ENCODE assay signal across 8 mouse cellular contexts in genomic region chr5:140607836-140608633, GRCm38 (mm10). TPM values are rescaled to one million over a fixed set of nuclear protein-coding genes. Genes with fewer than 3 reads are reported as not detected.
DNase-seq lines count a peak whose midpoint lies in the region; ATAC-seq lines count a peak whose summit lies in the region.

No protein-coding gene starts in this region.

- 2% methylated on average over 16 of the region's 17 CpGs for WGBS in hindbrain, embryonic 16.5 days

- peaks cover 43% of the 10 kb centered on the region for H3K4me1 ChIP-seq in hindbrain, embryonic 16.5 days (ENCODE audit: control insufficient read depth, insufficient read depth, low read depth, low read length)

- ATAC-seq in hindbrain, embryonic 16.5 days: no peak
- ATAC-seq in megakaryocyte-erythroid progenitor cell, adult 5-6 weeks (replicated peaks; ENCODE audit: low FRiP score, low TSS enrichment, poor library complexity, severe bottlenecking): 0 out of 2 replicates have a peak, but pooled peaks have one; percentile 19

- peak; percentile 59 for DNase-seq in retina, postnatal 1 day
- no peak for DNase-seq in retina, embryonic 14.5 days (ENCODE audit: low spot score)
- peak; percentile 54 for DNase-seq in c-Kit-positive CD71-positive TER-119-negative erythroid progenitor cells, embryonic 14.5 days (ENCODE audit: low read depth)
- no peak for DNase-seq in gastrocnemius, postnatal 10 days
- no peak for DNase-seq in right cerebral cortex, adult 18-20 months
- DNase-seq in frontal cortex, adult 2 months (ENCODE audit: extremely low spot score in 1 of 2, low spot score in 1 of 2): no peak

- peaks cover 10% of the 10 kb centered on the region for H3K27me3 ChIP-seq in hindbrain, embryonic 16.5 days (replicated peaks; ENCODE audit: control insufficient read depth, insufficient read depth, low read length)

- peak overlapping the region; percentile 60 for H3K4me3 ChIP-seq in hindbrain, embryonic 16.5 days (ENCODE audit: low read length)

- H3K9me3 ChIP-seq in hindbrain, embryonic 16.5 days (ENCODE audit: control insufficient read depth, low read length): no peaks in the 10 kb centered on the region

- peak overlapping the region; percentile 90 for H3K4me2 ChIP-seq in hindbrain, embryonic 16.5 days (ENCODE audit: low read length)

- H3K36me3 ChIP-seq in hindbrain, embryonic 16.5 days (ENCODE audit: control insufficient read depth, insufficient read depth, low read length): no peaks in the 10 kb centered on the region; the same call in 1 of the 2 replicates

- peak overlapping the region; percentile 76 for H3K9ac ChIP-seq in hindbrain, embryonic 16.5 days (ENCODE audit: low read depth, low read length)

- peak overlapping the region; percentile 78 for H3K27ac ChIP-seq in hindbrain, embryonic 16.5 days (ENCODE audit: low read depth, low read length)

RNA-seq across cellular contexts. Expression of gene Lfng, which starts 0.9 kb away (rescaled TPM):
- polyA plus RNA-seq in hindbrain, embryonic 16.5 days (2015; fragmentation: Nextera tagmentation; extraction: Ambion mirVana): 27.1 and 30.2 TPM in 2 replicates
- 17.6 and 38.9 TPM in 2 replicates for total RNA-seq in megakaryocyte-erythroid progenitor cell, adult 5-6 weeks (2014; fragmentation: Nextera tagmentation)
- 21.3 and 22.9 TPM in 2 replicates for total RNA-seq in megakaryocyte-erythroid progenitor cell, adult 5-6 weeks (2017)
- total RNA-seq in gastrocnemius, postnatal 10 days (2021): 1 to 10 TPM; 7.1 to 9.0 TPM
- 28.7 and 36.2 TPM in 2 replicates for polyA plus RNA-seq in frontal cortex, adult 2 months (2012; rRNA removed)

RNA-seq across cellular contexts. Expression of gene Ttyh3, which starts 40.8 kb away (rescaled TPM):
- polyA plus RNA-seq in hindbrain, embryonic 16.5 days (2015; fragmentation: Nextera tagmentation; extraction: Ambion mirVana): 56.0 and 68.9 TPM in 2 replicates
- 26.7 and 32.2 TPM in 2 replicates for total RNA-seq in megakaryocyte-erythroid progenitor cell, adult 5-6 weeks (2014; fragmentation: Nextera tagmentation)
- total RNA-seq in megakaryocyte-erythroid progenitor cell, adult 5-6 weeks (2017): 5.6 and 8.6 TPM in 2 replicates
- total RNA-seq in gastrocnemius, postnatal 10 days (2021): 10 to 100 TPM; 33.4 to 42.5 TPM
- polyA plus RNA-seq in frontal cortex, adult 2 months (2012; rRNA removed): 137 and 141 TPM in 2 replicates

RNA-seq across cellular contexts. Expression of gene Grifin, which starts 43.2 kb away (rescaled TPM):
- polyA plus RNA-seq in hindbrain, embryonic 16.5 days (2015; fragmentation: Nextera tagmentation; extraction: Ambion mirVana): 0.36 TPM in 1 of 2 replicates, not detected in the other
- total RNA-seq in megakaryocyte-erythroid progenitor cell, adult 5-6 weeks (2014; fragmentation: Nextera tagmentation): not detected in 2 replicates
- total RNA-seq in megakaryocyte-erythroid progenitor cell, adult 5-6 weeks (2017): not detected in 2 replicates
- not detected for total RNA-seq in gastrocnemius, postnatal 10 days (2021)
- 0.21 and 0.34 TPM in 2 replicates for polyA plus RNA-seq in frontal cortex, adult 2 months (2012; rRNA removed)

Comparison
In these comparisons a context has a peak if more than half of its experiments do, and no peak if none do; other contexts are left out.
1. DNase-seq: peak in retina, postnatal 1 day (single experiment) and c-Kit-positive CD71-positive TER-119-negative erythroid progenitor cells, embryonic 14.5 days (single experiment); none in retina, embryonic 14.5 days (single experiment), gastrocnemius, postnatal 10 days (single experiment), right cerebral cortex, adult 18-20 months (single experiment) and frontal cortex, adult 2 months (0 of 2).